Mouse (Mus musculus): ENCODE data around the gene Dhrs3. TPM values are rescaled to one million over a fixed set of nuclear protein-coding genes. Genes with fewer than 3 reads are reported as not detected.
A peak's percentile ranks its signal among the peaks of the same experiment; 100 is the strongest.

The Dhrs3 gene
- total RNA-seq, 2 experiments from 2014 or later = 102 to 105 TPM

- peak; percentile 69 to 78 for DNase-seq
- intact Hi-C loops (cut with DNase I) = loop anchor here (2.0 kb wide), 1 partner anchor 37 kb away; the partner anchor contains the start of gene Dhrs3
These were observed 37.2 kb downstream of the Dhrs3 start for GRCm38 (mm10) chr4:144929811-144930221.

GRCm38 (mm10) chr4:144930366-144930765 lies 37.7 kb downstream of the Dhrs3 start:
- intact Hi-C loops (cut with DNase I) = loop anchor here (2.0 kb wide), 1 partner anchor 38 kb away; the partner anchor contains the start of gene Dhrs3
- DNase-seq = peak; percentile 84 to 88

GRCm38 (mm10) chr4:144931167-144931566 lies 38.5 kb downstream of the Dhrs3 start:
- intact Hi-C loops (cut with DNase I) = loop anchor here (2.0 kb wide), 1 partner anchor 38 kb away; the partner anchor contains the start of gene Dhrs3
- no peak for DNase-seq

GRCm38 (mm10) chr4:144934501-144934900 lies 41.9 kb downstream of the Dhrs3 start:
- DNase-seq = peak in 1 of 2 experiments; percentile 35

GRCm38 (mm10) chr4:144936563-144937154 lies 44.0 kb downstream of the Dhrs3 start:
- no peak for DNase-seq
- intact Hi-C loops (cut with DNase I) = no loop called here

More at GRCm38 (mm10) chr4:144934501-144934900, 41.9 kb downstream of the Dhrs3 start:
- intact Hi-C loops (cut with DNase I) = no loop called here

GRCm38 (mm10) chr4:144939847-144940411 lies 47.3 kb downstream of the Dhrs3 start:
- intact Hi-C loops (cut with DNase I) = no loop called here
- DNase-seq = no peak

- DNase-seq = no peak
- intact Hi-C loops (cut with DNase I) = no loop called here
These were observed 48.3 kb downstream of the Dhrs3 start for GRCm38 (mm10) chr4:144940796-144941462.

GRCm38 (mm10) chr4:144942433-144942832 lies 49.8 kb downstream of the Dhrs3 start:
- no peak for DNase-seq
- intact Hi-C loops (cut with DNase I) = no loop called here

- intact Hi-C loops (cut with DNase I) = no loop called here
These were observed 50.6 kb downstream of the Dhrs3 start for GRCm38 (mm10) chr4:144943273-144943672.

GRCm38 (mm10) chr4:144947738-144948390 lies 55.2 kb downstream of the Dhrs3 start:
- intact Hi-C loops (cut with DNase I) = no loop called here
- DNase-seq = peak; percentile 87 to 93

More at GRCm38 (mm10) chr4:144943273-144943672, 50.6 kb downstream of the Dhrs3 start:
- no peak for DNase-seq

- DNase-seq = peak; percentile 73 to 82
- intact Hi-C loops (cut with DNase I) = loop anchor here (1.0 kb wide), 1 partner anchor 56 kb away; no protein-coding TSS in a partner anchor
These were observed 57.1 kb downstream of the Dhrs3 start for GRCm38 (mm10) chr4:144949441-144950326.

- no peak for DNase-seq
- intact Hi-C loops (cut with DNase I) = no loop called here
These were observed 57.7 kb downstream of the Dhrs3 start for GRCm38 (mm10) chr4:144950327-144950711.

GRCm38 (mm10) chr4:144950883-144951282 lies 58.3 kb downstream of the Dhrs3 start:
- peak in 1 of 2 experiments; percentile 43 for DNase-seq
- intact Hi-C loops (cut with DNase I) = no loop called here

GRCm38 (mm10) chr4:144951859-144952258 lies 59.2 kb downstream of the Dhrs3 start:
- intact Hi-C loops (cut with DNase I) = no loop called here
- DNase-seq = peak in 1 of 2 experiments; percentile 45

GRCm38 (mm10) chr4:144953421-144953820 lies 60.8 kb downstream of the Dhrs3 start:
- intact Hi-C loops (cut with DNase I) = no loop called here
- DNase-seq = no peak

- no peak for DNase-seq
- intact Hi-C loops (cut with DNase I) = no loop called here
These were observed 63.2 kb downstream of the Dhrs3 start for GRCm38 (mm10) chr4:144955863-144956262.

GRCm38 (mm10) chr4:144956293-144956692 lies 63.7 kb downstream of the Dhrs3 start:
- DNase-seq = no peak
- intact Hi-C loops (cut with DNase I) = no loop called here

GRCm38 (mm10) chr4:144957186-144957585 lies 64.6 kb downstream of the Dhrs3 start:
- intact Hi-C loops (cut with DNase I) = no loop called here
- peak in 1 of 2 experiments; percentile 40 for DNase-seq

GRCm38 (mm10) chr4:144957721-144958120 lies 65.1 kb downstream of the Dhrs3 start:
- DNase-seq = no peak
- intact Hi-C loops (cut with DNase I) = no loop called here
